Mouse (Mus musculus) left cerebral cortex, postnatal 36 days (tissue): Measurements from ENCODE around the gene Msl3l2. TPM values are rescaled to one million over a fixed set of nuclear protein-coding genes. Genes with fewer than 3 reads are reported as not detected.

ENCODE experiments used
- DNase-seq, 2 experiments: peaks; one replicate each; pipeline ENCODE4 v3.0.0; 2021 to 2022; ENCODE audit warnings: low spot score in 2 of 2, mixed read lengths in 1 of 2
- intact Hi-C: fragments of 180-260 bp; cut with DNase I; formaldehyde crosslinking; loops from one replicate; pipeline ENCODE4 v1.15.1; 2025
- total RNA-seq, 2 experiments: library from RNA; stranded (reverse); gene quantifications; 2 replicates each; pipeline ENCODE4 v1.2.3; 2021

Msl3l2 gene
- 10 to 100 TPM; 13.8 to 14.9 TPM for total RNA-seq

DNA sequence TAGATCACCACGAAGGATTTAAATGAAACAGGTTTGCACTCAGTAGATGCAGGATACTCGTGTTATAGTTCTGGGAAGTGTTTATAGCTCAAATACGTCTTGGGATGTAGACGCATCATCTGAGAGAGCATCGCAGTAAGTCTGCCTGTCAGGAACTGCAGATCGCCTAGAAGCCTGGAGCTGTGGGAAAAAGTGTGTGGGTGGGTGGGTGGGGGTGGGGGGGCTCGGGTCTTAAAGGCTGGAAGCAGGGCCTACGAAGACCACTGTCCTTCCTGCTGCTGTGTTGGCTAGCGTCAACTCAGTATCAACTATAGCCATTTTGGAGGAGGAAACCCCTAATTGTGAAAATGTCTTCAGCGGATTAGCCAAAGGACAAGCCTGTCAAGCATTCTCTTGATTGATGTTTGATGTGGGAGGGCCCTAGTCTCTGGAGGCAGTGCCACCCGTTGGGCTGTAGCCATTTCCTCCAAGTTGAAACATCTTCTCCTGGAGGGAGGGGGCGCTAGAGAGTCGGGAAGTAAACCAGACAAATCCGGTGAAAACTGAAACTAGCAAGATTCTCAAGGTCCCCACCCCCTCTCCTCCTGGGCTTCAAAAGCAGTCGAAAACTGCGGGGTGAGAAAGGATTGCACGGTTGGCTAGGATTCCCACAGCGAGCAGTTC lies at the start of gene Msl3l2:
Gene Msl3l2, plus strand, starts transcription at position 585 of the 663 bp plus-strand sequence.
- peak; percentile 84 to 89 for DNase-seq
- intact Hi-C loops = no loop called here

GRCm38 (mm10) chr10:56058979-56059422 lies 47.7 kb upstream of the Msl3l2 start:
- peak; percentile 9 to 15 for DNase-seq
- intact Hi-C loops = no loop called here

DNA sequence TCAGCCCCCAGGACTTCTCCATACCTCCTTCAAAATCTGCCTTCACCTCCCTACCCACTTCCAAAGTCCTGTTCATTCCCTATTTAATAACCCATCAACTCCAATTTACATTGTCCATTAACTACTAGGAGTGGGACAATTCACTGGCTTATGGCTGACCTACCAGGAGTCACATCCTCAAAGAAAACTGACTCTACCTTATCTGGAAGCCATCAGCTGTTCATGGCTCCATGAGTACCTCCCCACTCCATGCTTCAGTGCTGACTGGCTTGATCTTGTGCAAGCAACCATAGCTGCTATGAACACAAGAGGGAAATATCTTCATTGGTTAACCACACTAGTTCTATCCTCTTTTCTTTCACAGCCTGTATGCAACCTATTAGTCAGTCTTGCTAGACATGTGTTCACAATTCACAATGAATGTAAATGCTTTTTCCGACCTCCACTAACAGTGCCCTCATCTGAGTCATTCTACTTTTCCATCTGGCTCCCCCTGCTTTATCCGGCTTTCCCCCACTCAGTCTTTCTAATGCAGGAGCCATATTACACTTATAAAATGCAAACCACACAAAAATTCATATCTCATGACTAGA lies 45.4 kb upstream of the Msl3l2 start:
- DNase-seq = no peak
- intact Hi-C loops = no loop called here

DNA sequence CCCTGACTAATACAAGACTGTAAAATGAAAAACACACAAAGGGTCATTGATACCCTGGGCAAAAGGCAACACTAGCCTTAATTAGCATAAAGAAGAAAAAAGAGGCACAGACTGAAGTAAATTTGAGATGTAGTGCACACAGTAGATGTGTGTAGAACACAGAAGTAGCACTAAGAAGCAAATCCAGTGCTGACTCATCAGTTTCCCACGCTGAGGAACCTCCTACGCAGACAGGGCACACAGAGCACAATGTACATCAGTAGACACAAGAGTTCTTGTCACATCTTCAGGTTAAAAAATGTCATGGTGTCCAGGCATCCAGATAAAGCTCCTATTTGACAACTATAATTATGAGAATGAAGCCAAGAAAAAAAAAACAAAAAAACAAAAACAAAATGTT lies 44.0 kb upstream of the Msl3l2 start:
- DNase-seq = peak in 1 of 2 experiments; percentile 10

GRCm38 (mm10) chr10:56089714-56090113 lies 17.0 kb upstream of the Msl3l2 start:
- no peak for DNase-seq
- intact Hi-C loops = no loop called here

More for the DNA sequence above, 44.0 kb upstream of the Msl3l2 start:
- intact Hi-C loops = no loop called here

DNA sequence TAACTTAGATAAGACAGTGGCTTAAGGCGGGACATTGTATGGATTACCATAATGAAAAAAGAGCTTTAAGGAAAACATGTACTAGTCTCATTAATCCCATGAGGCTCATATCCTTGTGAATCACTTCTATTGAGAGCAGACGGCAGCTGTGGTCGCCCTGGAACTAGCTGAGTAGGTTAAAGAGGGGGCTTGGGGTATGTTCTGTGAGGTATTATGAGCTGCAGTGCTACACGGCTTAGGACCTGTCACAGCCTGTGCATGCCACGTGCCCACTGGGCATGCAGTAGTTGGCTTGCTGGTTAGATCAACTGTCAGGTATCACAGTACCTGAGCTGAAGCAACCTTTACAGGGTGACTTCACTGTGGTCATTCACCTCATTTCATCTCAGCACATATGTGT lies 12.1 kb upstream of the Msl3l2 start:
- intact Hi-C loops = no loop called here
- no peak for DNase-seq

DNA sequence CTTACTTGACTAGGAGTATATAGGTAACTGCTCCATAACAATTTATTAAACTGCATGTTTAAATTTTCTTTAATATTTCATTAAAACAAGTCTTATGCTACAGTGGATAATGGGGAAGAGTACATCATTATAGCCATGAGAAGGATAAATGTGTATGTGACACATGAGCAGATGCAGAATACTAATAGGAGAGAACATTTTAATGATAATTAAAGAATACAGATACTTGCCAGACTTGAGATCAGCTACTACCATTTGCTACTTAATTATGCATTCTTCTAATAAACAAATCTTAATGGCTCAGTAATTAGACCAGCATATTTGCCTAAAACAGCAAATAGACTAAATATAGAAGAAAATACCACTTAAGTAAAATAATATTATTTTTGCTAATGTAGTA lies 10.0 kb upstream of the Msl3l2 start:
- intact Hi-C loops = no loop called here
- no peak for DNase-seq

GRCm38 (mm10) chr10:56099126-56099525 lies 7.6 kb upstream of the Msl3l2 start:
- DNase-seq = no peak
- intact Hi-C loops = no loop called here

GRCm38 (mm10) chr10:56099641-56100310 lies 6.9 kb upstream of the Msl3l2 start:
- intact Hi-C loops = no loop called here
- no peak for DNase-seq

- intact Hi-C loops = no loop called here
- DNase-seq = no peak
These were observed 248 bp downstream of the Msl3l2 start for GRCm38 (mm10) chr10:56106996-56107334.

DNA sequence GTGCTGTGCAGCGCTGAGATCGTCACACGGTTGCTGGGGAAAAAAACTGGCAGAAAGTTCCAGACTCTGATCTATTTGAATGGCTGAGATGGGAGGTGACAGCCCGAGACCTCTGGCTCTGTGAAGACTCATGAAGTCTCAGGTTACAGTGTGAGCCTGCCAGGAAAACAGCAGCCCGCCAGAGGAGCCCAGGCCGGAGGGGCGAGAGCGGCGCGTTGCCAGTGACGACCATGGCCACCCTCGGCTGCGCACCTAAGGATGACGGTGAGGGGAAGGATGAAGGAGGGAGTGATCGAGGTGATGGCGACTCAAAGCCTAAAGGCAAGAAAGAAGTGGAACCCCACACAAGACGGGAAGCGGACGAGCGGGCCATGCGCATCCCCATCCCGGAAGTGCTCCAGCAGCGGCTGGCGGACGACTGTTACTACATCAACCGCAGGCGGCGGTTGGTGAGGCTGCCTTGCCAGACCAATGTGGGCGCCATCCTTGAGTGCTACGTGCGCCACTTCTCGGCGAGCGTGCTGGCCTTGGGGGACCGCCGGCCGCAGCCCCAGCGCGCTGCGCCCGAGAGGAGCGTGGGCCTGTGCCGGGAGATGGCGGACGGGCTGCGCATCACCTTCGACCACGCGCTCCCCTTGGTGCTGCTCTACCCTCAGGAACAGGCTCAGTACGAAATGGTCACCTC lies 8.4 kb downstream of the Msl3l2 start:
- intact Hi-C loops = loop anchor here (5.0 kb wide), 1 partner anchor 112 kb away; the partner anchor contains the start of gene Tbc1d32
- peak; percentile 80 to 83 for DNase-seq

DNA sequence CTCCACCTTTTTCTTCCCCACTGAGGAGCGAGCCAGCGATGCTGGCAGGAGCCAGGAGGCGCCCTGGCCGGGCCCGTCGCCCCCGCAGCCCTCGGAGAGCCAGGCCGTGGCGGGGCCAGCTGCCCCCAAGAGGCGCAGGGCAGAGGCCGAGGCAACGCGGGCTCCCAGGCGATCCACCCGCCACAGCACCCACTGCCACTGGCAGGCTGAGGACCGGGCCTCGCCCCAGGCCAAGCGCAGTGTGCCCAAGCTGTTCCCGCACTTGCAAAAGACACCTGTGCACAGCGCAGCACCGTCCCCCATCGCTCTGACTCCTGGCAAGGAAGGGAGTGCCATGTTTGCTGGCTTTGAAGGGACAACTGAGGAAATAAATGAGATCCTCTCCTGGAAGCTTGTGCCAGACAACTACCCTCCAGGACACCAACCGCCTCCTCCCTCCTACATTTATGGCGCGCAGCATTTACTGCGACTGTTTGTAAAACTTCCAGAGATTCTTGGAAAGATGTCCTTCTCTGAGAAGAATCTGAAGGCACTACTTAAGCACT lies 9.0 kb downstream of the Msl3l2 start:
- intact Hi-C loops = loop anchor here (5.0 kb wide), 1 partner anchor 112 kb away; the partner anchor contains the start of gene Tbc1d32
- DNase-seq = no peak

DNA sequence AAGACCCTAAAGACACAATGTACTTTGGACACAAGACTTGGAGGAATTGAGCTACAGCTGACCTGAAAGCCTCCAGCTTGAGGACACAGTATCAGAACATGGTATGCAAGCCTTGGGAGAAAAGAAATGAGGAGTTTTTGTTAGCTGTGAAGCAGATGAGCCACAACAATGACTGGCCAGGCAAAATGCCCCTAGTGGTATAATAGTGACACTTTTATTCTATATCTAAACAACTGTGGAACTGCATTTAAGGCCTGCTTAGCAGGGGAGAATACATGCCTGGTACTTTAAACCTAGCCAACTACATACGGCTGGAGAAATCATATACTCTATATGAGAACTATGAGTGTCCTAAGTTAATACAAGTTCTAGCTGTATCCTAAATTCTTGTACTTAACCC lies 20.3 kb downstream of the Msl3l2 start:
- intact Hi-C loops = no loop called here
- DNase-seq = no peak

- intact Hi-C loops = no loop called here
- DNase-seq = no peak
These were observed 22.9 kb downstream of the Msl3l2 start for GRCm38 (mm10) chr10:56129642-56130041.

DNA sequence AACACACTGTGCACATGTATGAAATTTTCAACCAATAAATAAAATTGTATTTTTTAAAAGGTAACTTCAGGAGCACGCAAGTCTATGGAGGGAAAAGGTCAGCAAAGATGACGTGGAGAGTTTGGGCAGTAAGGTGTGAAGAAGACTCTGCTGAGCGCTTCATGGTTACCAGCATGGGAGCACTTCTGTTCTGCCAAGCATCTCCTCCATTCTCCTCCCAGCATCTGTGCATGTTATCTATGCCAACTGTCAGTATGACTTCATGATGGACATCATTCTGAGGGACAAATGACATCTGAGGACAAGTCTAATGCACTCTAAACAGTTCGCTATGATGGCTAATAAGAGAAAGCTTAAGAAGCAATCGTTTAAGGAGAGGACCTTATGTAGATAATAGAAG lies 30.5 kb downstream of the Msl3l2 start:
- intact Hi-C loops = no loop called here
- no peak for DNase-seq

DNA sequence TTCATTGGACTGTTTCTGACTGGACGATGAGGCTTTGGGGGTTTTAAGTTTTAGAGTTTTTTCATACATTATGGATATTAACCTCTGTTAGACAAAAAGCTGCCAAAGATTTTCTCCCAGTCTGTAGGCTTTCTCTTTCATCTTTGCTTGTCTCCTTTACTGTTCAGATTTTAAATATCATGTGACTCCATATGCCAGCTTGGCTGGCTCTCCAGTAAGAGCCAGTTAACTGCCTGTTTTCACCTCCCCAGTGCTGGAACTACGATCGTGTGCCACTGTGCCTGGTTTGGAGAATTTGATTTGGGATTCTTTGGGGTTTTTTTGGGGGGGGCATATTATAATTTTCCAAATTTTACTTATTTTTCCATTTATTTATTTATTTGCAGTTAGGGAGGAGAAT lies 42.2 kb downstream of the Msl3l2 start:
- no peak for DNase-seq

DNA sequence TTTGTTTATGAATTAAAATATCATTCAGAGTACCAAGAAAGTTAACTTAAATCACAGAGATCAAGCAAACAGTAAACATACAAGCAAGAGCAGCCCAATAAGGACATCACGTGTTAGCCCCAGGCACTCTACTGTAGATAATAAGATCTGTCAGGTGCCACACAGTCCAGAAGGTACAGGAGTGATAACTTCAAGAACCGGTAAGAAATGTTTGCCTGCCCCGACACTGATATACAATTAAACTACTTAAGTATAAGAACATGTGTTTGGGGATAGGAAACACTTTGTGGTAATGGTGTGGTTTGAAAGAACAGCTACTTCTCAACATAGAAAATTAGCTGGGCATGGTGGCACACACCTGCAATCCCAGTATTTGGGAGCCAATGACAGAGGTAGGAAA lies 50.2 kb downstream of the Msl3l2 start:
- intact Hi-C loops = no loop called here
- no peak for DNase-seq

More for the DNA sequence above, 42.2 kb downstream of the Msl3l2 start:
- intact Hi-C loops = no loop called here

GRCm38 (mm10) chr10:56158207-56158606 lies 51.5 kb downstream of the Msl3l2 start:
- intact Hi-C loops = no loop called here
- no peak for DNase-seq

GRCm38 (mm10) chr10:56158748-56159147 lies 52.0 kb downstream of the Msl3l2 start:
- DNase-seq = no peak
- intact Hi-C loops = no loop called here

DNA sequence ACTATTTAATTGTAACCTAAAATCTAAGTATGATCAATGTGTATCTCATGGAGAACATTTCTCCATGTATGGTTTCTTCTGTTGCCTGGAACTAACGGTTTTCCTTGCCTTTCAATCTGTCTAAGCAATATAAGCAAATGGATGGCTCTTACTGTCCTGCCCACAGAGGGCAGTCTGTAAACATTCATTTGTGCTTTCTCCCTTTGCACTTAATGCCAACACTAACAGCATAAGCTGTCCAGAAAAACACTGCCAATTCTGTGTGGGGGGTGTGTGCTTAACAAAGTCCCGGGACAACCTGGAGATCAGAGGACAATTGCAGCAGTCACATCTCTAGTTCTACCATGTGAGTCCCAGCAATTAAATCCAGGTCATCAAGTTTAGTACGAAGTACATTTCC lies 57.7 kb downstream of the Msl3l2 start:
- no peak for DNase-seq

More for the DNA sequence above, 57.7 kb downstream of the Msl3l2 start:
- intact Hi-C loops = no loop called here
